Mouse (Mus musculus): ENCODE measurements around the gene Zfp189. TPM values are rescaled to one million over a fixed set of nuclear protein-coding genes. Genes with fewer than 3 reads are reported as not detected.
A peak's percentile ranks its signal among the peaks of the same experiment; 100 is the strongest.
"Not testable (repeated sequence)": the region's sequence is repeated elsewhere in the genome, so short reads cannot be mapped to it uniquely, and the experiment has no call there.

Gene Zfp189
- polyA plus RNA-seq (2014; fragmentation: Nextera tagmentation; extraction: Ambion mirVana) = 6.8 and 7.3 TPM in 2 replicates

DNA sequence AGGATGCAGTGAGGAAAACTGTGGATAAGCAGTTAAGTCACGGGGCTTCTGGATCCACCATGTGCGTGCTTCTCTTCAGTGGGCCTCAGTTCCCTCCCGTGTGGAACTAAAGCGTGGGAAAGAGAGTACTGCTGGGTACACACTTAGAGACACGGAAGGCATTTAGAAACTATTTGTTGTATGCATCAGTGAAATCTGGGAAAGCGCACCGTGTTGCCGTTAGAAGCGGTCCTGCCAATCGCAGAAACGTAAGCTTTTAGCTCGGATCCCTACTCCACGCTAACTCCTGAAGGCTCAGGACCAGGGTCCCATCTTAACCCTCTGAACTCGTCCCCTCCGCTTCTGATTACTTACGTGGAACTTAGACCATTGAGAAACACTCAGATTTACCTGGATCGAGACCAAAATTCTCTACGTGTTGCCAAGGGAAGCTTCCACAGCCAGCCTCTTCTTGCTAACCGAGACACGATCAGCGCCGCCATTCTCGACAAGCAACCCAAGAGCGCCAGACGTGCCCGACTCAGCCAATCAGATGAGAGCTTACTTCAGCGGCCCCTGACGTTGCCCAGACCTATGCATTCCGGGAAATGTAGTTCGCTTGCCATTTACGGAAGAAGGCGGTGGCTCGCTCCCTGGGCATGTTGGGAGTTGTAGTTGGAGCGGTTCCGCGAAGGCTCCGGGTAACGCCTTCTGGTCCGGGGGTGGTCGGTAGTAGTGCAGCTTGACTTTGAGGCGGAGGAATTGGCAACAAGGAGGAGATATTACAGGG lies at the start of gene Zfp189, which contains the start of gene Mrpl50:
Zfp189 (plus strand) TSS at position 605 of the 769 bp plus-strand sequence.
Mrpl50 (minus strand) TSS at position 522 of the 769 bp plus-strand sequence.
- Histone ChIP-seq H3K4me2 (peak within 1 kb of the TSS; percentile 78), H3K27me3 (ENCODE audit: control insufficient read depth, insufficient read depth, low read length) (no peaks in the 10 kb centered on the region), H3K9ac (ENCODE audit: low read depth, low read length) (peak within 1 kb of the TSS; percentile 81), H3K9me3 (replicated peaks; ENCODE audit: control insufficient read depth, low read length) (no peaks in the 10 kb centered on the region), H3K4me1 (ENCODE audit: control insufficient read depth, insufficient read depth, low read length) (0 out of 2 replicates have a peak, but pooled peaks cover 5% of the 10 kb centered on the region), H3K36me3 (ENCODE audit: control insufficient read depth, insufficient read depth, low read length) (no peaks in the 10 kb centered on the region; the same call in 1 of the 2 replicates), H3K4me3 (ENCODE audit: low read depth, low read length) (peak within 1 kb of the TSS; percentile 73), H3K27ac (ENCODE audit: low read depth, low read length) (no peak within 1 kb of the TSS)
- under 1% methylated on average over 41 of the region's 41 CpGs for WGBS (ENCODE audit: insufficient replicate concordance)
- peak; percentile 99 for ATAC-seq (replicated peaks; ENCODE audit: insufficient number of reproducible peaks, low FRiP score, low TSS enrichment)

DNA sequence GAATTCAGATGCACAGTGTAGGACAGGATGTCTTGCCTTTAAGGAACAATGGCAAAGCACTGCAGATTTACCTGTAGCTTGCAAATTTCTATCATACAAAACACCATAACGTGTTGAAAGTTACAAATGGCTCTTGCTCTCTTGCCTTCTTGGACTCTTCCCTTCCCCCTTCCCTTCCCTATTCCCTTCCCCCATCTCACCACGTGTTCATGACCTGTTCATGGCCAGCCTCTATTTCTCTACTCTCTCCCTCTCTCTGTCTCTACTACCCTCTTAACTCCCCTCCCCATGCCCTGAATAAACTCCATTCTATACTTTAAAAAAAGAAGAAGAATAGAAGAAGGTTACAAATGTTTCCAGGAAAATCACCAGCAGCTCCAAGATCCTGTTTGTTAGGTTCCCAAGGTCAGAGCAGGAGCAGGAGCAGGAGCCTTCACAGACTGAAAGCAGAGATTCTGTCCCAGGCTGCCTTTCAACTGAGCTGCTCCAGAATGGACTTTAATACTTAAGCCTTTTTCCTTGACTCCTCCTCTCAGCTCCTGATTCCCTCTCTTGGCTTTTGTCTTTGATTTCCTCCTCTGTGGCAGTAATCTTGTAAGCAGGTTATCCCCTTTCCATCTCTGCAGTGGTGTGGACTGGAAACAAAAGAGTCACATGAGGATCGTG lies 47.4 kb upstream of the Zfp189 start, which contains the start of gene Acnat1:
Acnat1 (minus strand) TSS at position 478 of the 666 bp plus-strand sequence.
- H3K4me2 ChIP-seq = no peak within 1 kb of the TSS
- no peaks in the 10 kb centered on the region for H3K4me1 ChIP-seq (ENCODE audit: control insufficient read depth, insufficient read depth, low read length)
- no peaks in the 10 kb centered on the region for H3K27me3 ChIP-seq (ENCODE audit: control insufficient read depth, insufficient read depth, low read length)
- 32% methylated on average over 3 of the region's 3 CpGs for WGBS (ENCODE audit: insufficient replicate concordance)
- H3K9me3 ChIP-seq (replicated peaks; ENCODE audit: control insufficient read depth, low read length) = no peaks in the 10 kb centered on the region
- H3K4me3 ChIP-seq (ENCODE audit: low read depth, low read length) = no peak within 1 kb of the TSS
- H3K9ac ChIP-seq (ENCODE audit: low read depth, low read length) = no peak within 1 kb of the TSS
- no peak for ATAC-seq (replicated peaks; ENCODE audit: insufficient number of reproducible peaks, low FRiP score, low TSS enrichment)
- H3K27ac ChIP-seq (ENCODE audit: low read depth, low read length) = no peak within 1 kb of the TSS
- H3K36me3 ChIP-seq (ENCODE audit: control insufficient read depth, insufficient read depth, low read length) = no peaks in the 10 kb centered on the region

DNA sequence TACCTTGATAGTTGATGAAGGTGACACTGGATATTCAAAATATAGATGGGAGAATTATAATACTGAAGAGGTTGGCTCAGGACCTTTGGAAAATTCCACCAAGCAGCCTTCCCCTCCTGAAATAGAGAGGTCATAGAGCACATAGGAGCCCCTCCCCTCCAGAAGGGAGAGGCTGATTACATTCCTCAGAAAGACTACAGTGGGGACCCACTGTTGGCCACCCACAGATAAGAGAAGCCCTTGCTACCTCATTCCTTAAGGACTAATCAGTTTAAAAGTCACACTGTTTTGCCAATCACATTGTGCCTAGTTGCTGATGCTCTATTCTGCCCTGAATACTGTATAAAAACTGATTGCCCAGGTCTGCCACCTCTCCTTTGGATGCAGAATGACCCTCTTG lies 46.4 kb upstream of the Zfp189 start:
- Histone ChIP-seq H3K27ac (ENCODE audit: low read depth, low read length) (no peak overlapping the region), H3K27me3 (ENCODE audit: control insufficient read depth, insufficient read depth, low read length) (no peaks in the 10 kb centered on the region), H3K9me3 (replicated peaks; ENCODE audit: control insufficient read depth, low read length) (no peaks in the 10 kb centered on the region), H3K4me1 (ENCODE audit: control insufficient read depth, insufficient read depth, low read length) (no peaks in the 10 kb centered on the region), H3K36me3 (ENCODE audit: control insufficient read depth, insufficient read depth, low read length) (no peaks in the 10 kb centered on the region), H3K9ac (ENCODE audit: low read depth, low read length) (no peak overlapping the region), H3K4me2 (no peak overlapping the region), H3K4me3 (ENCODE audit: low read depth, low read length) (no peak overlapping the region)
- peak; percentile 18; the same call in 1 of the 2 replicates for ATAC-seq (replicated peaks; ENCODE audit: insufficient number of reproducible peaks, low FRiP score, low TSS enrichment)

DNA sequence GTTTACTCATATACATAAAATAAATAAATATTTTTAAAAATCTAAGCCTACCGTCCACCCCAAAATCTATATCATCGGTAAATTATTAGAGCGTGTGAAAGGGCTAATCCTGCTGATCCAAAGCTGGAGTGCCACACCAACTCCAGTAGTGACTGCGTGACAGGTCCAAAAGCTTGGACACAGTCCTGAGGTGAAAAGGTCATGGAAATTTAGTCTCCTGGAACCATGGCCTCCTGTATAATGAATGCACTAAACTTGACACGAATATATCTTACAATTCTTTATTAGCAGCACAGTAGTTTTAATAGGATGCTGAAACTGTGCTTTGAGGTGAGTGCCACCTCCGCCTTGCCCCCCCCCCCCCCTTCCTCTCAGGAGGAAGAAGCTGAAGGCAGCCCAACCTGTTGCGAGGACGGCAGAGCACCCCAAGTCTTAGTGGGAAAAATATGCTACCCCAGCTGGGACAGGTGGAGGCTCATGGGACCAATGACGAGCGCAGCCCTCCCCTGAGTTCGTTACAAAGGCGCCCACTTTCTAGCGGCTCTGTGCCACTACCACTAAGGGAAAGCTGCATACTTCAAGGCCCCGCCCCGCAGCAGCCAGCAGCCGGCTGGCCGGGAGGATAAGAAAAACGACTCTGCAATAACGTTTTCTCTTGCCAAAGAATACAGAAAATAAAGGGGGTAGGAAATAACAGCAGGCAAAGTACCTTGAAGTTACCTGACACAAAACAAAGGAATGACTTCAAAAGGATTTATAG lies 42.7 kb upstream of the Zfp189 start:
- H3K36me3 ChIP-seq (ENCODE audit: control insufficient read depth, insufficient read depth, low read length) = no peaks in the 10 kb centered on the region
- H3K9ac ChIP-seq (ENCODE audit: low read depth, low read length) = peak overlapping the region; percentile 60; the same call in 1 of the 2 replicates
- H3K27me3 ChIP-seq (ENCODE audit: control insufficient read depth, insufficient read depth, low read length) = no peaks in the 10 kb centered on the region
- H3K27ac ChIP-seq (ENCODE audit: low read depth, low read length) = no peak overlapping the region
- peak; percentile 81 for ATAC-seq (replicated peaks; ENCODE audit: insufficient number of reproducible peaks, low FRiP score, low TSS enrichment)
- H3K4me2 ChIP-seq = peak overlapping the region; percentile 73
- 19% methylated on average over 19 of the region's 19 CpGs for WGBS (ENCODE audit: insufficient replicate concordance)
- H3K4me3 ChIP-seq (ENCODE audit: low read depth, low read length) = peak overlapping the region; percentile 38
- H3K9me3 ChIP-seq (replicated peaks; ENCODE audit: control insufficient read depth, low read length) = no peaks in the 10 kb centered on the region
- no peaks in the 10 kb centered on the region for H3K4me1 ChIP-seq (ENCODE audit: control insufficient read depth, insufficient read depth, low read length)

DNA sequence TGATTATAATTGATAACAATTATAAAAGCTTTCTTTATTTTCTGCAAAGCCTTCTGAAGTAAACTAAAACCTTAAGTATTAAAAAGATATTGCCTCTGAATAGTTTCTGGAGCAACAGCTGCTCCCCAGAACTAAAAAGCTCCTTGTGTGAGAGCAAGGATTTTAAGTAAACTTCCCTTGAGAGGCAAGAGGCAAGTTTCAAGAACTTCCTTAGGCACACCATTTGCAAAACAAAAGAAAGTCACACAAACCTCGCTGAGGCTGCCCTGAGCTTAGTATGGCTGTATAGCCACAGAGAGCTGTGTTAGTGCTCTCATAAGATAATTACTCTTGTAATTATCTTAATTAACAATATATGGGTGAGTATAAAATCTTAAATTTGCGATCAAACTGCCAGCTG lies 41.9 kb upstream of the Zfp189 start:
- 38% methylated on average over 2 of the region's 2 CpGs for WGBS (ENCODE audit: insufficient replicate concordance)
- H3K27ac ChIP-seq (ENCODE audit: low read depth, low read length) = not testable (repeated sequence)

DNA sequence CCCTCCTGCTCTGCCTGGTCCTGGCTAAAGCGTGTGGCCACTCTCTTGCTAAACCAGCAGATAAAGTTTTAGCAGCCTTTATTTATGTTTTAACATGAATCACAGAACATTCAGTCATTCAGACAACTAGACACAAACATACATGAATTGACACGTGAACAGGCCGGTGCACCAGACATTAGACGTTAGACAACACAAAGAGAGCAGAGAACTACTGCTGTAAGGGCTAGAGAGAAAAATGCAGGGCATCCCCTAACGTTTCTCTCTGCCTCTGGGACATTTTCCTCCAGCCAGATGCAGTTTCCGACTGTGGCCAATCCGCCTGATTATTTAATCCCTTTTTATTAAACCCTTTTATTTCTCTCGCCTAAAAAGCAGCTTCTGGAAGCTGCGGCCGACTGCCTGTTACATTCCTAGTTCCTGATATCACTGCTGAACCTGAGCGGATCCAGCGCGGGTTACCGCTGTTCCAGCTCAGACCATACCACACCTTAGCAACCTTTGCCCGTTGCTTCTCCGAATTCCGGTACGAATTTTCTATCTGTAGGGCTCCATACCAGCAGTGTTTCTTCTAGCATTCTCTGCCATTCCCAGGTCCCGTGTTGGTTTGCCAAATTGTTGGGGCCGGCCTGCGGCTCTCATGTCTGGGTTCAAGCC lies 40.7 kb upstream of the Zfp189 start:
- Histone ChIP-seq H3K4me2 (peak overlapping the region; percentile 54), H3K36me3 (ENCODE audit: control insufficient read depth, insufficient read depth, low read length) (no peaks in the 10 kb centered on the region), H3K27me3 (ENCODE audit: control insufficient read depth, insufficient read depth, low read length) (no peaks in the 10 kb centered on the region), H3K27ac (ENCODE audit: low read depth, low read length) (no peak overlapping the region), H3K4me1 (ENCODE audit: control insufficient read depth, insufficient read depth, low read length) (no peaks in the 10 kb centered on the region), H3K4me3 (ENCODE audit: low read depth, low read length) (peak overlapping the region; percentile 22), H3K9ac (ENCODE audit: low read depth, low read length) (no peak overlapping the region), H3K9me3 (replicated peaks; ENCODE audit: control insufficient read depth, low read length) (no peaks in the 10 kb centered on the region)
- 14% methylated on average over 21 of the region's 21 CpGs for WGBS (ENCODE audit: insufficient replicate concordance)
- no peak for ATAC-seq (replicated peaks; ENCODE audit: insufficient number of reproducible peaks, low FRiP score, low TSS enrichment)

More for the DNA sequence above, 41.9 kb upstream of the Zfp189 start:
- not testable (repeated sequence) for H3K4me1 ChIP-seq (ENCODE audit: control insufficient read depth, insufficient read depth, low read length); H3K9ac ChIP-seq (ENCODE audit: low read depth, low read length); H3K9me3 ChIP-seq (replicated peaks; ENCODE audit: control insufficient read depth, low read length); H3K27me3 ChIP-seq (ENCODE audit: control insufficient read depth, insufficient read depth, low read length); ATAC-seq (replicated peaks; ENCODE audit: insufficient number of reproducible peaks, low FRiP score, low TSS enrichment); H3K4me3 ChIP-seq (ENCODE audit: low read depth, low read length); H3K36me3 ChIP-seq (ENCODE audit: control insufficient read depth, insufficient read depth, low read length); H3K4me2 ChIP-seq

DNA sequence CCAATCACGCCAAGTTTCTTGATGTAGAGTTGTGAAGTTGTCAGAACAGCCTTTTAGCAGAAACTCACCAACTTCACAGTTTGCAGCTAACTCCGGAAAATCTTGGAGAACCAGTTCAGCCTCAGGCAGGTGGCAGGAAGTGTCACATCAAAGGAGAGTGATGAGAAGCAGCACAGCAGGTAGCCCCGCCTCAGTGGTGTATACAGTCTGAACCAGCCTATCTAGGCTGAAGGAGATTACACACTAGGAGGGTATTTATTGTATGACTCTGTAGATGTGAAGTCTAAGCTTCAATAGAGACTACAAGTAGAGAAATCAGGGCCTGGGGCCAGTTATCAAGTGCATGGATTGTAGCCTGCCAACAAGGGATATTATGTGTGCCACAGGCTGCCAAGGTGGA lies 40.1 kb upstream of the Zfp189 start:
- no peaks in the 10 kb centered on the region for H3K4me1 ChIP-seq (ENCODE audit: control insufficient read depth, insufficient read depth, low read length)
- H3K9ac ChIP-seq (ENCODE audit: low read depth, low read length) = no peak overlapping the region
- H3K4me3 ChIP-seq (ENCODE audit: low read depth, low read length) = no peak overlapping the region
- H3K27me3 ChIP-seq (ENCODE audit: control insufficient read depth, insufficient read depth, low read length) = no peaks in the 10 kb centered on the region
- 56% methylated on average over 3 of the region's 3 CpGs for WGBS (ENCODE audit: insufficient replicate concordance)
- H3K27ac ChIP-seq (ENCODE audit: low read depth, low read length) = no peak overlapping the region
- no peak for ATAC-seq (replicated peaks; ENCODE audit: insufficient number of reproducible peaks, low FRiP score, low TSS enrichment)
- H3K36me3 ChIP-seq (ENCODE audit: control insufficient read depth, insufficient read depth, low read length) = no peaks in the 10 kb centered on the region
- no peaks in the 10 kb centered on the region for H3K9me3 ChIP-seq (replicated peaks; ENCODE audit: control insufficient read depth, low read length)
- H3K4me2 ChIP-seq = no peak overlapping the region

DNA sequence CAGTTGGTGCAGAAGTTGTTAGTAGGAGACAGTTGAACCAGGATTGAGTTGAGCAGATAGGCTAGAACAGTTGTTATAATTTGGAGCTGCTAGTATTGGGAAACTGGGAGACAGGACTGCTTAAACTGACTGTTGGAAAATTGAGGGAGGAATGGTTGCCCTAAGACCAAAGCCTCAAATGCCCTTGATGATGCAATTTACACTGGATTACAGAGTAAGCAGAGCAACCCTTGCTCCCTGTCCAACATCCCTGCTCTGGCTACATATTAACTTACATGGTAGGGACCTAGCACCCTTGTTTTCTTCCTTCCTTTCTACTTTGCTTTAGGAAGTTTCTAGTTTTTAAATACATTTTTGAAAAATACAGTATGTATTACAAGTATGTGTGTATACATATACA lies 35.5 kb upstream of the Zfp189 start:
- Histone ChIP-seq H3K27ac (ENCODE audit: low read depth, low read length) (no peak overlapping the region), H3K27me3 (ENCODE audit: control insufficient read depth, insufficient read depth, low read length) (no peaks in the 10 kb centered on the region), H3K4me3 (ENCODE audit: low read depth, low read length) (no peak overlapping the region), H3K4me1 (ENCODE audit: control insufficient read depth, insufficient read depth, low read length) (no peaks in the 10 kb centered on the region), H3K9ac (ENCODE audit: low read depth, low read length) (no peak overlapping the region), H3K36me3 (ENCODE audit: control insufficient read depth, insufficient read depth, low read length) (no peaks in the 10 kb centered on the region), H3K9me3 (replicated peaks; ENCODE audit: control insufficient read depth, low read length) (no peaks in the 10 kb centered on the region), H3K4me2 (no peak overlapping the region)
- ATAC-seq (replicated peaks; ENCODE audit: insufficient number of reproducible peaks, low FRiP score, low TSS enrichment) = no peak

Measured in heart, embryonic 11.5 days (tissue).